Mouse (Mus musculus): Measurements from ENCODE around the gene Nr2f1. TPM values are rescaled to one million over a fixed set of nuclear protein-coding genes. Genes with fewer than 3 reads are reported as not detected.

The Nr2f1 gene
- polyA plus RNA-seq, 1 experiment from 2014 or later = 54.4 TPM

- H3K27ac ChIP-seq (replicated peaks) = no peak overlapping the region
- DNase-seq (ENCODE audit: low spot score) = no peak
- H3K27me3 ChIP-seq (replicated peaks; ENCODE audit: low read depth, poor library complexity, severe bottlenecking) = peaks cover 100% of the 10 kb centered on the region
- 7% methylated on average over 3 of the region's 3 CpGs for WGBS
- no peaks in the 10 kb centered on the region for H3K36me3 ChIP-seq (replicated peaks)
- no peak overlapping the region for H3K4me3 ChIP-seq
- H3K9me3 ChIP-seq = no peaks in the 10 kb centered on the region
- peaks cover 23% of the 10 kb centered on the region for H3K4me1 ChIP-seq
Measured at GRCm38 (mm10) chr13:78174191-78174590, 25.4 kb downstream of the Nr2f1 start.

- 3% methylated on average over 3 of the region's 3 CpGs for WGBS
- Histone ChIP-seq H3K4me1 (peaks cover 21% of the 10 kb centered on the region), H3K4me3 (no peak overlapping the region), H3K27me3 (replicated peaks; ENCODE audit: low read depth, poor library complexity, severe bottlenecking) (peaks cover 100% of the 10 kb centered on the region), H3K9me3 (no peaks in the 10 kb centered on the region), H3K36me3 (replicated peaks) (no peaks in the 10 kb centered on the region), H3K27ac (replicated peaks) (no peak overlapping the region)
- no peak for DNase-seq (ENCODE audit: low spot score)
Measured at GRCm38 (mm10) chr13:78172861-78173260, 26.7 kb downstream of the Nr2f1 start.

- peaks cover 21% of the 10 kb centered on the region for H3K4me1 ChIP-seq
- H3K9me3 ChIP-seq = no peaks in the 10 kb centered on the region
- peak; percentile 45 for DNase-seq (ENCODE audit: low spot score)
- H3K36me3 ChIP-seq (replicated peaks) = no peaks in the 10 kb centered on the region
- peaks cover 100% of the 10 kb centered on the region for H3K27me3 ChIP-seq (replicated peaks; ENCODE audit: low read depth, poor library complexity, severe bottlenecking)
- H3K4me3 ChIP-seq = peak overlapping the region; percentile 39
- H3K27ac ChIP-seq (replicated peaks) = no peak overlapping the region
- WGBS = 2% methylated on average over 17 of the region's 17 CpGs
Measured at GRCm38 (mm10) chr13:78171984-78172636, 27.4 kb downstream of the Nr2f1 start.

- Histone ChIP-seq H3K9me3 (no peaks in the 10 kb centered on the region), H3K36me3 (replicated peaks) (no peaks in the 10 kb centered on the region), H3K27me3 (replicated peaks; ENCODE audit: low read depth, poor library complexity, severe bottlenecking) (peaks cover 100% of the 10 kb centered on the region), H3K4me1 (peaks cover 21% of the 10 kb centered on the region), H3K27ac (replicated peaks) (no peak overlapping the region), H3K4me3 (peak overlapping the region; percentile 39)
- WGBS = under 1% methylated on average over 15 of the region's 15 CpGs
- peak; percentile 71 for DNase-seq (ENCODE audit: low spot score)
Measured at GRCm38 (mm10) chr13:78171320-78171719, 28.2 kb downstream of the Nr2f1 start.

- no peak for DNase-seq (ENCODE audit: low spot score)
Measured at GRCm38 (mm10) chr13:78168166-78168565, 31.4 kb downstream of the Nr2f1 start.

GRCm38 (mm10) chr13:78164941-78165340 is 34.6 kb downstream of the Nr2f1 start:
- Histone ChIP-seq H3K27me3 (replicated peaks; ENCODE audit: low read depth, poor library complexity, severe bottlenecking) (peaks cover 60% of the 10 kb centered on the region), H3K4me1 (no peaks in the 10 kb centered on the region; the same call in 1 of the 2 replicates), H3K9me3 (no peaks in the 10 kb centered on the region), H3K36me3 (replicated peaks) (no peaks in the 10 kb centered on the region), H3K27ac (replicated peaks) (no peak overlapping the region), H3K4me3 (peak overlapping the region; percentile 77)
- no peak for DNase-seq (ENCODE audit: low spot score)

More at GRCm38 (mm10) chr13:78168166-78168565, 31.4 kb downstream of the Nr2f1 start:
- H3K27me3 ChIP-seq (replicated peaks; ENCODE audit: low read depth, poor library complexity, severe bottlenecking) = peaks cover 92% of the 10 kb centered on the region
- H3K4me1 ChIP-seq = peaks cover 9% of the 10 kb centered on the region
- no peaks in the 10 kb centered on the region for H3K36me3 ChIP-seq (replicated peaks)
- no peak overlapping the region for H3K4me3 ChIP-seq
- 28% methylated on average over 4 of the region's 4 CpGs for WGBS
- H3K27ac ChIP-seq (replicated peaks) = no peak overlapping the region
- H3K9me3 ChIP-seq = no peaks in the 10 kb centered on the region

GRCm38 (mm10) chr13:78163087-78163958 is 36.2 kb downstream of the Nr2f1 start:
- H3K4me1 ChIP-seq = no peaks in the 10 kb centered on the region; the same call in 1 of the 2 replicates
- under 1% methylated on average over 86 of the region's 86 CpGs for WGBS
- H3K36me3 ChIP-seq (replicated peaks) = no peaks in the 10 kb centered on the region
- DNase-seq (ENCODE audit: low spot score) = peak; percentile 91
- no peaks in the 10 kb centered on the region for H3K9me3 ChIP-seq
- peaks cover 44% of the 10 kb centered on the region for H3K27me3 ChIP-seq (replicated peaks; ENCODE audit: low read depth, poor library complexity, severe bottlenecking)
- H3K27ac ChIP-seq (replicated peaks) = peak overlapping the region; percentile 91
- H3K4me3 ChIP-seq = peak overlapping the region; percentile 77

- Histone ChIP-seq H3K9me3 (no peaks in the 10 kb centered on the region), H3K27ac (replicated peaks) (no peak overlapping the region), H3K27me3 (replicated peaks; ENCODE audit: low read depth, poor library complexity, severe bottlenecking) (peaks cover 32% of the 10 kb centered on the region), H3K36me3 (replicated peaks) (no peaks in the 10 kb centered on the region), H3K4me1 (no peaks in the 10 kb centered on the region; the same call in 1 of the 2 replicates), H3K4me3 (no peak overlapping the region)
- no peak for DNase-seq (ENCODE audit: low spot score)
- 51% methylated on average over 2 of the region's 2 CpGs for WGBS
Measured at GRCm38 (mm10) chr13:78162149-78162548, 37.4 kb downstream of the Nr2f1 start.

- Histone ChIP-seq H3K9me3 (no peaks in the 10 kb centered on the region), H3K27ac (replicated peaks) (no peak overlapping the region), H3K4me3 (no peak overlapping the region), H3K27me3 (replicated peaks; ENCODE audit: low read depth, poor library complexity, severe bottlenecking) (no peaks in the 10 kb centered on the region), H3K4me1 (no peaks in the 10 kb centered on the region), H3K36me3 (replicated peaks) (no peaks in the 10 kb centered on the region)
- WGBS = 89% methylated on average over 5 of the region's 5 CpGs
- DNase-seq (ENCODE audit: low spot score) = no peak
Measured at GRCm38 (mm10) chr13:78157465-78157864, 42.1 kb downstream of the Nr2f1 start.

Other genes with a start within 250 kb of the Nr2f1 start
- 1.6 and 2.2 TPM in 2 replicates for gene Pou5f2, start 174.9 kb downstream of the Nr2f1 start, polyA plus RNA-seq (2016; fragmentation: Nextera tagmentation; extraction: Ambion mirVana)